Mouse (Mus musculus) adrenal gland, postnatal 10 days (tissue): ENCODE data around the gene Bcl2l11. TPM values are rescaled to one million over a fixed set of nuclear protein-coding genes. Genes with fewer than 3 reads are reported as not detected.

Experiments
- DNase-seq: peaks from one replicate; pipeline ENCODE4 v3.0.0; 2021; ENCODE audit warnings: mixed read lengths
- total RNA-seq, 2 experiments: library from RNA; stranded (reverse); gene quantifications; 2 replicates each; pipeline ENCODE4 v1.2.3; 2021

The Bcl2l11 gene
- total RNA-seq, 2 experiments from 2014 or later: 24.4 to 34.9 TPM

DNA sequence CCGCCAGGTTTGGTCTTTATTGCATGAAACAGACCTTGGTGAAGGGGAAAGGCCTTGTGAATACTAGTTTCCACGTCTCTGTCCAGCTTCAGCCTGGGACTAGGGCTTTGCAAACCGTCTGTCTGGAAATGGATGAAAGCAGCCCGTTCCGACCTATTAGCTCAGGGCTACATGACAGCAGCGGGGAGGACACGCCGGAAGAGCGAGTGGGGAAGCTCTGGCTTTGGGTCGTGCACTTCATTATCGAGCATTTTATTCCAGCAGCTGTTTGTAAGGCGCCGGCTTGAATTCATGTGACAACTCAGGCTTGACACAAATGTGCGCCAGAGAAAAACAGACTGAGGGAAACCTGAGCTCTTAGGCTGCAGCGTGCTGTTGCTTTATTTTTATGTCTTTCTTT is 13.9 kb downstream of the Bcl2l11 start:
- peak; percentile 67 for DNase-seq

GRCm38 (mm10) chr2:128140183-128140582 is 14.3 kb downstream of the Bcl2l11 start:
- DNase-seq: no peak

- no peak for DNase-seq
These were observed 18.2 kb downstream of the Bcl2l11 start for GRCm38 (mm10) chr2:128143992-128144391.

DNA sequence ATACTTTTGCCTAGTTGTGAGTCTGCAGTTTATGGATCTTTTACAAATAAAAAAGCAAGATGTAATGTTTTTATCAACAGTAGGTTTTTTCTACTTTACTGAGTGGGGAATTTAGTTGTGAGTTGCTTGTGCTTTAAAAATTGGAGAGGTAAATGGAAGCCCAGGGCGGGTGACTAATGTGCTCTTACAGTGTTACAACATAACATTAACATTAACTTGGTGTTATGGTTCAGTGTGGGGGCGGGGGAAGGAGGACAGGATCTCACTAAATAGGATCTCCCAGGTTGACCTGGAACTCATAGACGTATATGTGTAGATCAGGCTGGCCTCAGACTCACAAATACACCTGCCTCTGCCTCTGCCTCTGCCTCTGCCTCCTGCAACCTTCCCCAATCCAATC is 19.6 kb downstream of the Bcl2l11 start:
- DNase-seq: no peak

- DNase-seq: no peak
These were observed 23.8 kb downstream of the Bcl2l11 start for GRCm38 (mm10) chr2:128149596-128149995.

- DNase-seq: no peak
These were observed 26.4 kb downstream of the Bcl2l11 start for GRCm38 (mm10) chr2:128152211-128152610.

DNA sequence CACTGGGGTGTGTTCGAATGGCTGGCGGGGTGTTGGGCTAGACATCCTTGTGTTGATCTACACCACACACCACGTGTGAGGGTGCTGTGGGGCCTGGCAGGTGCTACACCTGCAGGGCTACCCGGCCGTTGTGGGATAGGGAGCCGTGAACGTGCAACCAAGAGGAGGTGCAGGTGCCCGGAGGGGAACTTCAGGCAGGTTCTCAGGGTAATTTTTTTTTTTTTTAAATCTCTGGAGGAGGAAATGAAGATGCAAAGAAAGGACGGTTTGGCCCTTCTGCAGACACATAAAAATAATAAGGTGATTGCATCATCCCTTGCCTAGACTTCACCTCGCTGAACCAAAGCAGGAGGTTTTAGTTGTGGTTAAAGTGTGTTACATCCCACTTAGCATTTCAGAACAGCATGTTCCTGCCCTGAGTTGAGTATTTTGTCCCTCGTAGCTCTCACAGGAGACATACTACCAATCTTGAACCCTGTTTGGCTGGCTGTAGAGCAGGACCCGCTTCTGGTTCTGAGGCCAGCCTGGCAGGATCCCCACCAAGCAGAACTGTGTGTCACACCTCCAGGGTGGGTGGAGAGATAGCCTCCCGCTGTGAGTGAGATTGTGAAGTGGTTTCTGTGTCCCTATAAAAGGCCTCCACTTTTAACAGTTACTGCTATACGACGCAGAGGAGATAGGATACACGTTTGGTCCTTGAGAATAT is 27.2 kb downstream of the Bcl2l11 start:
- DNase-seq: no peak

- no peak for DNase-seq
These were observed 27.7 kb downstream of the Bcl2l11 start for GRCm38 (mm10) chr2:128153551-128153910.

GRCm38 (mm10) chr2:128155412-128156066 is 29.7 kb downstream of the Bcl2l11 start:
- peak; percentile 72 for DNase-seq

- peak; percentile 43 for DNase-seq
These were observed 30.2 kb downstream of the Bcl2l11 start for GRCm38 (mm10) chr2:128156067-128156462.

DNA sequence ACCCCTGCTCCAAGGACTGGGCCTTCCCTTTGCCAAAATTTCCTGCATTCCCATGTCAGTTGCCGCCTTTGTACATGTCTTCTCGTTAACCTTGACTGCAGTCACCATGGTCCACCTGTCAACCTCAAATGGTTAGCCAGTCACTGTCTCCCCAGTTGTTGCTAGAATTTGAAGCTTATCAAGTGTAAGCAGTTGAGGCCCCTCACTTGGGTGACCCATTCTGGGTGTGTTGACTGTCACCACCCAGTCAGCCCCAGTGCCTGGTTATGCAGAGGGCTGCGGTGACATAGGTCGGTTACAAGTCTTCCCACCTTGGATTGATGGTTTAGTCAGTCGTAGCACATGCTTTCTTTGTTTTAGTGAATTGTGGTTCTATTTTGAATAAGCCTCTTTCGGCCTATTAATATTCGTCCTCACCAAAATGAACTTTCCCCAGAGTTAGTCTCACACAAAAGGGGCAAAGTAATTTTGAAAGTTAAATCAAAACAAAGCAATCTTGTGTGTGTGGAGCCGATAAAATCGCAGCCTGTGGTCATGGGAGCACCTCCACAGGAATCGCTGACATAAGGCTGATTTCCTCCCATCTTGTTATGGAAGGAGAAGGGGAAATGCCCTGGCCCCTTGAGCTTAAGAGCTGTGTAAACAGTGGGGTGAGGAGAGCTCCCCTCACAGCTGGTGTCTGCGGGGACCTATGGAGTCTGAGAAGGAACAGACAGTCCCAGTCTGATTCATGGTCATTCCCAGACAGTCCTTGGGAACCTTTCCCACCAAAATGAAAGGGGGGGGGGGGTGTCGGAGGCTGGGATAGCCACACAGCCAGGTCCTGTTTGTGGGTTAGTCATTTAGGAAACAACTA is 30.9 kb downstream of the Bcl2l11 start:
- DNase-seq: no peak

- no peak for DNase-seq
These were observed 33.0 kb downstream of the Bcl2l11 start for GRCm38 (mm10) chr2:128158734-128159410.

DNA sequence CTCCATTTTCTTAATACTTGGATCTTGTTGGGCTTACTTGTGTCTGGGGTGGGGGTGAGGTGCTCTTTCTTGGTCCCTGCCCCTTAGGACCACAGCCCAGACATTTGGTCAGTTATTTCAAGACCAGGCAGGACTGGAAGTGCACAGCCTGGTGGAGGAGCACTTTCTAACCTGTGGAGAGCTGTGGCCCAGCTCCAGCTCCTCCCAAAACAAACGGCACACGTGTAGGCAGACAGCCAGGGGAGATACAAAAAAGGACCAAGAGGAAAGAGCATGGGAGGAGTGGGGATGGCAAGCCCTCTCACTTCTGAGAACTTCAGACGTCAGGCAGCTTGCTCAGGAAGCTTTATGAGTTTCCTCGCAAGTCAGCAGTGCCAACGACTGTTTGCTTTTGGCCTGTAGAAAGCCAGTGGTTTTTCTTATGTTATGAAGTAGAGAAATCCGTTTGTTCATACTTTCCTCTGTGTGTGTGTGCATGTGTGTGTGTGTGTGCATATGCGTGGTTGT is 33.8 kb downstream of the Bcl2l11 start:
- no peak for DNase-seq

GRCm38 (mm10) chr2:128163177-128163576 is 37.3 kb downstream of the Bcl2l11 start:
- no peak for DNase-seq

DNA sequence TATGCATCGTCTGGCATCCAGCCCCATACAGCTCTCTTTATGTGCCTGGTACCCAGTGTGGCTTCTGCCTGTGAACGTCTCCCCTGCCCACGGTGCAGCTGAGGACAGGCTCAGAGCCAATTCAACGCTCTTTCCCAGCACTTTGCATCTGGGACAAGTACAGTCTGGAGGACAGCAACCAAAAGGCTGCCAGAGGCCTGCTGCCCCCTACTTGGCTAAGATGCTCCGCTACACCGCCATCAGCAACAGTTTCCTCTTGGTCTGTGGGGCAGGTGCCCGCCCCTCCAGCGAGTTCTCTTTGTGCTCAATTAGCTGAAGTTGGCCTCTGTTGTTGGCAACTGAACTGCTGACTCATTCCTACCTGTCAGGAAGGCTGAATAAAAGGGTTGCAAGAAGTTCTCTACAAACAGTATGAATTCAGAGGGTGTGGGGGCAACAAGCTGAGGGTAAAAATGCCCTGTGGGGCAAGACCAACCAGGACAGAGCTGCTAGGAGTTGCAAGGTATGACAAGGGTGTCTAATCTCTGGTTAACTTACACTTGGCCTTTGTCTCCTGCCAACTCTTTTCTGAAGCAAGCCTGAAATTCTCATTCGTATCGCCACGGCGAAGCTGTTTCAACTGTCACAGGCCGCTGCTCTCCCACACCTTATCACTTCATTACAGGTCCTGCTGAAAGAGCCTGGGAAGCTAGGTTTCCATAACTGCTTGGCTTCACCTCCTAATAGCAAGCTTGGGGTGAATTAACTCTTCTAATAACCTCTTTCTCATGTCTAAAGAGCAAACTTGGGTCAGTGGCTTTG is 41.0 kb downstream of the Bcl2l11 start:
- peak; percentile 22 for DNase-seq

DNA sequence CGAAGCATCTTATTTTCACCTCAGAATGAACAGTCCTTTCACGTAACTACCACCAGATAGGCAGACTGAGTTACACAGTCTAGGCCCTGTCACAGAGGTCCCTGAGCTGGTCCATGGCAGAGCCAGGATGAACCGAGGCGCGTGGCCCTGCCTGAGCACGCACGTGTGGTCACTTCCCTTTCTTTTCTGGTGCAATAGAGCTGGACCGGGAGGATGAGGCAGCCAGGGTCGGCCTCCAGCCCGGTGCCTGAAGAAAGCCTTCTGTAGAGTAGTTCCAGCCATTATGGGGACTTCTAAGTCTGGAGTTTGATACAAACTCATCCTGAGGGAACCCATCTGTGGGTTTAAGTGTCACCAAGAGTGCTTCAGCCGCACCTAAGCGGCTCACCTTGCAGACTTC is 42.1 kb downstream of the Bcl2l11 start:
- DNase-seq: no peak

GRCm38 (mm10) chr2:128169486-128169885 is 43.6 kb downstream of the Bcl2l11 start:
- DNase-seq: peak; percentile 22

- DNase-seq: no peak
These were observed 44.1 kb downstream of the Bcl2l11 start for GRCm38 (mm10) chr2:128169972-128170371.

DNA sequence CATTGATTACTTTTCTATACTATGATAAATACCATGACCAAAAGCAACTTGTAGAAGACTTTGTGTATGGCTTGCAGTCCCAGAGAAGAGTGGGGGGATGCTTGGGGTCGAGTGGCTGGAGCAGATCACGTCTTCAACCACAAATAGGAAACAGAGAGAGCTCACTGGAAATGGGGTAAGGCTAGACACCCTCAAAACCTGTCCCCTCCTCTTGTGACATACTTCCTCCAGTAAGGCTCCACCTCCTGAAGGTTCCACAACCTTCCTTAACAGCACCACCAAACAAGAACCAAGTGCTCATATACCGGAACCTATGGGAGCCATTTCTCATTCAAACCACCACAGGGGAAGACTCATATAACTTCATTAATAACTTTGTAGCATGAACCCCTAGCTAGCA is 44.8 kb downstream of the Bcl2l11 start:
- no peak for DNase-seq

DNA sequence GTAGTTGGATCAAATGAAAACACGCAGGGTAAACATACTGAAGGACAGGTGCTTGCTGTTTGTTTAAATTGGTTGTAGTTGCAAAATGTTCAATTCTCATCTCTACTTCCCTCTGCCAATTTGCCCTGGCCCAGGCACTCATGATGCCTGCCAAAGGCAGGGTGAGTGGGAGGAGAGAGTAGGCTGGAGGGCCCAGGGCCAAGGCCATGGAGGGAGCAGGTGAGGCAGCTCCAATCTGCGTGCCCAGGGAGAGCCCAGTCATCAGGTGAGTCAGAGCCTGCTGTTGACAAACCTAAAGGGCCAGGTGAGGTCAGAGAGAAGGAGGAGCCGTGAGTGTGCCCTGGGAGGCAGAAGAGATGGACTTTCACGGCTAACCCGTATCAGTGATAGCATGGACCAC is 46.4 kb downstream of the Bcl2l11 start:
- peak; percentile 72 for DNase-seq

GRCm38 (mm10) chr2:128174176-128174575 is 48.3 kb downstream of the Bcl2l11 start:
- DNase-seq: peak; percentile 50
